ENCODE assay signal across 25 mouse cellular contexts in the genomic region with DNA sequence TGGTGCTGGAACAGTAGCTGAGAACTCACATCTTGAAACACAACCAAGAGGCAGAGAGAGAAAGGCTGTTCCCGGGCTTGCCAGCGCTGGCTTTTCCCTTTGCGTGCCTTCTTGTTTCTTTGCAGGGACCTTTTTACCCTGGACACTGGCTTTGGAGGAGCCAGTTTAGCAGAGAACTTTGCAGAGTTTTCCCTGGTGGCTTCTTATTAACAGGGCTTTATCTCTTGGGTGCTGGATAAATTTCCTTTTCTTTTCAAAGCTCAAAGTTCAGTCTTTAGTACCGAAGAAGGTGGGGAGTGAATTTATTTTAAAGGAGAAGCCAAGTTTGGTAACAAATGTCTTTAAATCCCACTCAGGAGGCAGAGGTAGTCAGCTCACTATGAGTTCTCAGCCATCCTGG.
"Had no signal": no experiment of that assay in that cellular context is flagged by ENCODE, and none has a peak within 500 bp of the region (broad histone marks: within the 10 kb centered on the region; RNA-seq: fewer than 3 reads in every experiment).

No protein-coding gene starts in this region.

- DNase-seq: forebrain, postnatal 0 days; gastrocnemius, postnatal 14 days; gastrocnemius, postnatal 36 days; heart, adult 11 months; heart, adult 2 months; heart, postnatal 14 days; heart, postnatal 36 days; kidney, adult 18-20 months; kidney, adult 8-10 months; kidney, postnatal 14 days; kidney, postnatal 4 days had no signal

- H3K27me3 ChIP-seq: heart, embryonic 13.5 days; heart, embryonic 15.5 days; hindbrain, embryonic 13.5 days; hindbrain, embryonic 15.5 days; kidney, embryonic 15.5 days; limb, embryonic 13.5 days; limb, embryonic 15.5 days; liver, embryonic 12.5 days had no signal

- H3K4me2 ChIP-seq: heart, embryonic 11.5 days; heart, embryonic 13.5 days; heart, embryonic 15.5 days; hindbrain, embryonic 13.5 days; hindbrain, embryonic 15.5 days; kidney, embryonic 15.5 days; limb, embryonic 13.5 days; limb, embryonic 15.5 days; liver, embryonic 12.5 days had no signal

- H3K4me1 ChIP-seq: heart, embryonic 13.5 days; heart, embryonic 15.5 days; hindbrain, embryonic 13.5 days; hindbrain, embryonic 15.5 days; kidney, embryonic 15.5 days; limb, embryonic 13.5 days; limb, embryonic 15.5 days; liver, embryonic 12.5 days had no signal

- ATAC-seq: forebrain, postnatal 0 days; hindbrain, postnatal 0 days; liver, embryonic 12.5 days had no signal

- H3K27ac ChIP-seq: heart, adult 2 months; heart, embryonic 13.5 days; heart, embryonic 15.5 days; hindbrain, embryonic 13.5 days; hindbrain, embryonic 15.5 days; hindbrain, postnatal 0 days; kidney, embryonic 15.5 days; kidney, postnatal 0 days; layer of hippocampus, adult 2 months; left cerebral cortex, adult 2 months; limb, embryonic 13.5 days; limb, embryonic 15.5 days; liver, embryonic 12.5 days; liver, embryonic 14.5 days had no signal

- H3K9ac ChIP-seq: forebrain, postnatal 0 days; heart, embryonic 13.5 days; heart, embryonic 15.5 days; hindbrain, embryonic 13.5 days; hindbrain, embryonic 15.5 days; kidney, embryonic 15.5 days; limb, embryonic 13.5 days; limb, embryonic 15.5 days; liver, embryonic 12.5 days; liver, embryonic 14.5 days had no signal

- H3K9me3 ChIP-seq: heart, embryonic 15.5 days; hindbrain, embryonic 13.5 days; kidney, embryonic 15.5 days; limb, embryonic 15.5 days; liver, embryonic 12.5 days had no signal

- H3K4me3 ChIP-seq: heart, adult 2 months; heart, embryonic 13.5 days; heart, embryonic 15.5 days; hindbrain, embryonic 13.5 days; hindbrain, embryonic 15.5 days; kidney, embryonic 15.5 days; layer of hippocampus, adult 2 months; left cerebral cortex, adult 2 months; limb, embryonic 13.5 days; limb, embryonic 15.5 days; liver, embryonic 12.5 days had no signal
